Mouse (Mus musculus): ENCODE results near the gene Gpr156. TPM values are rescaled to one million over a fixed set of nuclear protein-coding genes. Genes with fewer than 3 reads are reported as not detected.
A peak's percentile ranks its signal among the peaks of the same experiment; 100 is the strongest.
"Not testable (repeated sequence)": the region's sequence is repeated elsewhere in the genome, so short reads cannot be mapped to it uniquely, and the experiment has no call there.

Gpr156 gene
- total and polyA plus RNA-seq, 2 experiments from 2014 or later, result 0.10 to 0.34 TPM

DNA sequence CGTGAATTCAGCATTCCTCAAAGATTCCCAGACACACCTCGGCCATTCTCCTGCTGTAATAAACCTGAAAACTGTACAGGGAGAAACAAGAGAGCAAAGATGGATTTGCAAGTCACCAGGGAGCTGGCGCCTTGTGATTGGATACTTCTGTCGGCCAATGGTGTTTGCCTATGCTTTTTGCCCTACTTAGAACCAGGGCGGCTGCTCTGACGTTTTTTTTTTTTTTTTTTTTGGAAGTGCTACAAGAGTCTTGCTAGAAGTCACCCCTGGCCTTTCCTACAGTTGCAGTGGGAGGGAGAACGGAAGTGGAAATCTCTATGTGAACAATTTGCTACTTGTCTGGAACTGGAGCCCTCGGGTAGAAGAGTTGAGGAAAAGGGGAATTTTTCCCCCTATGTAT lies 56.1 kb downstream of the Gpr156 start:
- Histone ChIP-seq H3K4me1 (ENCODE audit: control insufficient read depth, insufficient read depth) (no peaks in the 10 kb centered on the region), H3K27me3 (ENCODE audit: control insufficient read depth, insufficient read depth, low read length) (no peaks in the 10 kb centered on the region), H3K9ac (replicated peaks; ENCODE audit: low read depth, low read length) (no peak overlapping the region), H3K4me2 (ENCODE audit: low read depth, low read length) (no peak overlapping the region), H3K9me3 (replicated peaks; ENCODE audit: control insufficient read depth, low read length) (no peaks in the 10 kb centered on the region), H3K4me3 (ENCODE audit: low read depth, low read length) (no peak overlapping the region), H3K36me3 (replicated peaks; ENCODE audit: control insufficient read depth, insufficient read depth, low read length) (no peaks in the 10 kb centered on the region), H3K27ac (ENCODE audit: low read depth) (no peak overlapping the region)
- ATAC-seq (ENCODE audit: insufficient read depth, low read depth) (no peak), DNase-seq (ENCODE audit: low spot score) (no peak)
- 59% methylated on average over 8 of the region's 8 CpGs for WGBS
- TF ChIP-seq CTCF (IDR thresholded peaks at IDR 0.05; ENCODE audit: low read depth) (no peak), EP300 (IDR thresholded peaks at IDR 0.05; ENCODE audit: low read depth) (no peak)

DNA sequence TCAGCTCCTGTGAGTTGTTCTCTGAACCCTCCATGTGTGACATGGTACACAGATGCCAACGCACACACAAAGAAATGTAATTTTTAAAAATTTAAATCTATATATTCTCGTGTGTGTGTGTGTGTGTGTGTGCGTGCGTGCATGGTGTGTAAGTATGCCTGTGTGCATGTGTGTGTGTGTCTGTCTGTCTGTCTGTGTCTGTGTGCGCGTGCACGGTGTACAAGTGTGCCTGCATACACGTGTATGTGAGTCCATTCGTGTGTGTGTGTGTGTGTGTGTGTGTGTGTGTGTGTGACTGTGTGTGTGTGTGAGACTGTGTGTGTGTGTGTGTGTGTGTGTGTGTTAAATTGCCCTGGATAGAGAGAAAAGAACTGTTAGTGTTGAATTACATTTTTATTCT lies 56.9 kb downstream of the Gpr156 start:
- 87% methylated on average over 9 of the region's 9 CpGs for WGBS
- not testable (repeated sequence) for H3K9ac ChIP-seq (replicated peaks; ENCODE audit: low read depth, low read length); DNase-seq (ENCODE audit: low spot score); H3K27ac ChIP-seq (ENCODE audit: low read depth); H3K4me3 ChIP-seq (ENCODE audit: low read depth, low read length); H3K36me3 ChIP-seq (replicated peaks; ENCODE audit: control insufficient read depth, insufficient read depth, low read length); ATAC-seq (ENCODE audit: insufficient read depth, low read depth); H3K4me1 ChIP-seq (ENCODE audit: control insufficient read depth, insufficient read depth); H3K4me2 ChIP-seq (ENCODE audit: low read depth, low read length); H3K27me3 ChIP-seq (ENCODE audit: control insufficient read depth, insufficient read depth, low read length); H3K9me3 ChIP-seq (replicated peaks; ENCODE audit: control insufficient read depth, low read length)

DNA sequence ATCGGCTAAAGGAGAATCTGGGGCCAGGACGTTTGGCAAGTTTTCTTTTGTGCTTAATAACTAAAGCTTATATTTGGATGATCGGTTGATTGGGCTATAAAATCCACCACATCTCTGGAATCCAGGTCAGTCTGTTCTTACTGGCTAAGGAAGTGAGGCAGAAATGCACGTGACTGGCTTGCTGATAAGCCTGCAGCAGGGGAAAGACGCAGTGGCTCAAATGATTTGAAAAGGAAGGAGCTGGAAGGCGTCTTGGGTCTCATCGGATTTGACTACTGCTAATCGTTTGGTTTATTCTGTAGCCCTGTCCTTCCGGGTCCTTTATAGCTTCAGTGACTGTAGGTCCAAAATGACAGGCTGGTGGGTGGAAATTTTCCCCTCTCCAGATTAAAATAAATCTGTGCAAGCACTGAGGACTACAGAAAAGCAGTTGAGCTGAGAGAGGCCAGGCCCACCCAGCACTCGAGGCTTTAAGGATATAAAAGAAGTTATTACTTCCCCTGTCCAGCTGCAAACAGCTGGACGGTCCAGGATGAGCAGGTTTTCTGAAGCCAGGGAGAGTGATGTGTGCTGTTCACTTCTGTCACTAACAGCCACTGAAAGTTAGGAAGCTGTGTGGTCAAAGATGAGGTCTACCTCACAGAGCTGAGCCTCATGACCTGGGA lies 57.7 kb downstream of the Gpr156 start:
- Histone ChIP-seq H3K4me2 (ENCODE audit: low read depth, low read length) (no peak overlapping the region), H3K9ac (replicated peaks; ENCODE audit: low read depth, low read length) (no peak overlapping the region), H3K27me3 (ENCODE audit: control insufficient read depth, insufficient read depth, low read length) (no peaks in the 10 kb centered on the region), H3K27ac (ENCODE audit: low read depth) (peak overlapping the region; percentile 30), H3K4me3 (ENCODE audit: low read depth, low read length) (no peak overlapping the region), H3K9me3 (replicated peaks; ENCODE audit: control insufficient read depth, low read length) (no peaks in the 10 kb centered on the region), H3K4me1 (ENCODE audit: control insufficient read depth, insufficient read depth) (no peaks in the 10 kb centered on the region), H3K36me3 (replicated peaks; ENCODE audit: control insufficient read depth, insufficient read depth, low read length) (no peaks in the 10 kb centered on the region)
- 31% methylated on average over 11 of the region's 11 CpGs for WGBS
- TF ChIP-seq EP300 (IDR thresholded peaks at IDR 0.05; ENCODE audit: low read depth), result no peak
- TF ChIP-seq CTCF (IDR thresholded peaks at IDR 0.05; ENCODE audit: low read depth), result no peak
- DNase-seq (ENCODE audit: low spot score) (no peak), ATAC-seq (ENCODE audit: insufficient read depth, low read depth) (peak; percentile 33; the same call in 1 of the 2 replicates)

DNA sequence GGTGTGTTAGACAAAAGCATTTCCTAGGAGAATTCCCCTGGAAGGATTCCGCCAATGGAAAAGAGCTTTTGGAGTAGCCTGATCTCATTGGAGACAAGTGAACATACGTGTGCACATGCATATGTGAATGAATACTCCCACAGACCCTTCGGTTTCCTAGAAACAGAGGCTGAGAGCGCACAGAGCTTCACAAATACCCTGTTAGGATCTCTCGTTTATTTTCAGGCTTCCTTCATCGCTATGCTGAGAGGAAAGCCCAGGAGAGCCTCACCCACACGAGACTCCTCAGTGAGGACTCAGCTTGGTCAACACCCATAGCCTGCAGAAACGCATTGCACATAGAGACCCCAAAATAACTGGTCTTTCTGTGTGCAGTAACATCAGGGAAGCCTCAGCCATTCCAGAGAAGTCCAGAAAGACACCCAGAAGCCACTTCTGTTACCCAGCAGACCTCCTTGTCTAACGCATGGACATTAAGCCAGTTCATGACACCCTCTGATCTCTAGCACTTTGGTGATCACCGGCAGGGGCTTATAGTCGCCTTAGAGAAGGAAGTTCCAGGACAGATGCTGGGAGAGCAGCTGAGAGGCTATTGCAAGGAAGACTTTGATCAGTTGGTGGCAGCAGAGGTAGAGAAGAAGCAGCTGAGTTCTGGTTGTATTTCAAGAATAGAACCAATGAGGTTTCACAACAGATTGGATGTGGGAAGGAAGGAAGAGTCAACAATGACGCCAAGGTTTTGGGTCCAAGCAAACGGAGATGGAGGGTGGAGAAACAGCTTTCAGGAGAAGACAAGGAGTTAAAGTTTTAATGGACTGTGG lies 58.4 kb downstream of the Gpr156 start:
- no peak overlapping the region for H3K4me3 ChIP-seq (ENCODE audit: low read depth, low read length)
- no peak for TF ChIP-seq EP300 (IDR thresholded peaks at IDR 0.05; ENCODE audit: low read depth)
- TF ChIP-seq CTCF (IDR thresholded peaks at IDR 0.05; ENCODE audit: low read depth), result peak; percentile 58
- no peaks in the 10 kb centered on the region for H3K27me3 ChIP-seq (ENCODE audit: control insufficient read depth, insufficient read depth, low read length)
- H3K4me1 ChIP-seq (ENCODE audit: control insufficient read depth, insufficient read depth), result no peaks in the 10 kb centered on the region
- ATAC-seq (ENCODE audit: insufficient read depth, low read depth) (no peak), DNase-seq (ENCODE audit: low spot score) (peak; percentile 48)
- H3K4me2 ChIP-seq (ENCODE audit: low read depth, low read length), result no peak overlapping the region
- no peaks in the 10 kb centered on the region for H3K9me3 ChIP-seq (replicated peaks; ENCODE audit: control insufficient read depth, low read length)
- H3K27ac ChIP-seq (ENCODE audit: low read depth), result peak overlapping the region; percentile 30; the same call in 1 of the 2 replicates
- WGBS, result 49% methylated on average over 13 of the region's 13 CpGs
- no peak overlapping the region for H3K9ac ChIP-seq (replicated peaks; ENCODE audit: low read depth, low read length)
- no peaks in the 10 kb centered on the region for H3K36me3 ChIP-seq (replicated peaks; ENCODE audit: control insufficient read depth, insufficient read depth, low read length)

DNA sequence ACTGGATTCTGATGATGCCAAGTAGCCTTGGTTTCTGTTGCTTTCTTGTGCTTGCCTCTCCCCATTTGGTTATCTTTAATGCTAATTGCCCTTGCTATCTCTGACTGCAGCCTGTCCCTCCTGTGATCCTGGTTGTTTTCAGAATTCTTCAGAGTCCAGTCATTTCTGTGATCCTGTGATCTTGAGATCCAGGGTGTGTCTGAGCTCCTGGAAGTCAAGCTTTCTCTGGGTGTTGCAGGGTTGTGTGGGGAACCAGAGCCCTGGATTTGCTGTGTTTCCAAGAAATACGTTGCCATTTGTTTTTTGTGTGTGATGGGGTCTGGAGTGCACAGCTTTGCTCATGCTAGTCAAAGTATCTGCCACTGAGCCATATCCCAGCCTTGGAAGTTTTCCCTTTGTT lies 65.6 kb downstream of the Gpr156 start:
- Histone ChIP-seq H3K4me1 (ENCODE audit: control insufficient read depth, insufficient read depth) (no peaks in the 10 kb centered on the region), H3K9me3 (replicated peaks; ENCODE audit: control insufficient read depth, low read length) (no peaks in the 10 kb centered on the region), H3K4me3 (ENCODE audit: low read depth, low read length) (no peak overlapping the region), H3K36me3 (replicated peaks; ENCODE audit: control insufficient read depth, insufficient read depth, low read length) (no peaks in the 10 kb centered on the region), H3K27me3 (ENCODE audit: control insufficient read depth, insufficient read depth, low read length) (no peaks in the 10 kb centered on the region), H3K27ac (ENCODE audit: low read depth) (no peak overlapping the region), H3K4me2 (ENCODE audit: low read depth, low read length) (no peak overlapping the region), H3K9ac (replicated peaks; ENCODE audit: low read depth, low read length) (no peak overlapping the region)
- ATAC-seq (ENCODE audit: insufficient read depth, low read depth) (no peak), DNase-seq (ENCODE audit: low spot score) (no peak)
- no peak for TF ChIP-seq CTCF (IDR thresholded peaks at IDR 0.05; ENCODE audit: low read depth)
- no peak for TF ChIP-seq EP300 (IDR thresholded peaks at IDR 0.05; ENCODE audit: low read depth)
- 43% methylated on average over 1 of the region's 1 CpGs for WGBS

Data from heart, postnatal 0 days (tissue).